Mouse (Mus musculus) spleen, postnatal 10 days (tissue): Measurements from ENCODE around the gene Slc25a45.

Source experiments
- DNase-seq, 2 experiments: peaks; one replicate each; pipeline ENCODE4 v3.0.0; 2021 to 2022; ENCODE audit warnings: low spot score in 2 of 2

Slc25a45 gene

DNA sequence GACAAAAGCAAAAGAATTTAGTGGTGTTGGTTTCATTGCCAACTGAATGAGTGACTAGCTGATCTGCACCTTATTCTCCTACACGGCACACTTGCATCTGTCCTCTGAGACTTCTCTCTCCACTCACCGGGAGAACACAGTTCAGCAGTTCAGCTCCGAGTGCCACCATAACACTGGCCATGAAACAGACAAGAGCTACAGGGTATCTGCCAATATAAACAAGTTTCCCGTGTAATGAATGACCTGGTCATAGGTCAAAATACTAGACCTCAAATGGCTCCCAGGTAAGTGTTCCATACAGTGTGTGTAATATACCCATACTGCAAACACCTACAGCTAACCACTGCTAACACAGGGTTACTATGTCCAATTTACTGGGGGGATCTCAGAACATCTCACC is 11.6 kb downstream of the Slc25a45 start:
- no peak for DNase-seq

DNA sequence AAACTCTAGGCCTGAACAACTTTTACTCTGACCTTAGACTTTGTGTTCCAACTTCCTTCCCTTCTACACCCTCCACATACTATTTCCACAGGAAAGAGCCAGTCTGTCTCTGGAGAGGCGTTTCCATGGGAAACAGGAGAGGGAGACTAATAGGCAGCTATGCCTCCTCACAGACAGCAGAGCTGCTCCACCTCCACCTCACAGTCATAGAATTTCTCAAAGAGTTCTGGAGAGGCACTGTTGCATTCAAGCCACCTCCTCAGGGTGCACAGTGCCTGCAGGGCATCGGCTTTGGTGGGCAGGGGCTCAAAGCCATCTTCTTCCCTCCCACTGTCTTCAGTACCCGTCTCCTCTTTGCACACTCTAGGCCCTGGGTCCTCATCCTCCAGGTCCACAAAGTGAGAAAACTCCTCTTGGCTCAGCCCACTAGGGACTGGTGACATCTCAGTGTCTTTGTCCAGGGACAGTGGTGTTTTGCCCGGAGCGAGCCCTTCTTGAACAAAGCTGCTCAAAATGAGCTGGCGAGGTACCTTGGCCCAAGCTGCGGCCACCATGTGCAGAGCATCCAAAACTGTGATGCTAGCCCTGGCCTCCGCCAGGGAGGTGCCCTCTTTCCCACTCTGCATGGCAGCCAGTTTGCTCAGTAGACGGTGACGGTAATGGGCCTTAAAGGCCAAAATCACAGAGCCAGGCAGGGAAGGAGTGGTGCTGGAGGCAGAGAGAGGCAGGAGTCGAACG is 14.1 kb downstream of the Slc25a45 start:
- DNase-seq = no peak

DNA sequence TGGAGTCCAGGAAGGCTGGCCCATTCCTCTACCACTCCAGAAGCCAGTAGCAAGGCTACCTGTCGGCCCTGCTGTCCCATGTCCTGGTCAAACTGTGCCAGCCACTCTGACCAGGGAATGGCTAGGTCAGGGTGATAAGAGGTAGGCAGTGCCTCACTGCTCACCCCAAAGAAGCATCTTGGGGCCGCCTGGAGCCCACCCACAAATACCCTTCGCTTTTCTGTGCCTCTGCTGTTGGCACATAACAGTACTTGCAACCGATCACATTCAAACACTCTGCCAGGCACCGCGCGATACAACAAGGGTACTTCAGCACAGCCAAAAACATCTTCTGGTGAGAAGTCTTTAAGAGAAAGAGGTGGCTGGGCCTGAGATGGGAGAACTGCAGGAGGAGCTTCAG is 14.7 kb downstream of the Slc25a45 start:
- no peak for DNase-seq

DNA sequence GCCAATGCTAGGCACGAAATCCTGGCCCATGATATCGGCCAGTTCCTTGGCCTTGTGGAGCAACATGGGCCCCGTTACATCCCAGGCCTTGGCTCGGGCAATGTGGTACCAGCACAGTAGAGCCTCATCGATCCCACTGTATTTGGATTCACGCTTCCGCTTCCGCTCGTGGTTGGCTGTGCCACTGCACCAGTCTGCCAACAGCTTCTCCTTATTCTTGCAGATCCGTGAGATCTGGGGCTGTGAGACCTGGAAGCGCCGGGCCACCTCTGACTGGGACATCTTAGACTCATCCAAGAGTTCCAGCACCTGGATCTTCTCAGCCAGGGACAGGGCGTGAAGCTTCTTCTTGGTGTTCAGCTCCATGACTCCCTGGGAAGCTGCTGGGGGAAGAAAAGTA is 15.1 kb downstream of the Slc25a45 start:
- no peak for DNase-seq

DNA sequence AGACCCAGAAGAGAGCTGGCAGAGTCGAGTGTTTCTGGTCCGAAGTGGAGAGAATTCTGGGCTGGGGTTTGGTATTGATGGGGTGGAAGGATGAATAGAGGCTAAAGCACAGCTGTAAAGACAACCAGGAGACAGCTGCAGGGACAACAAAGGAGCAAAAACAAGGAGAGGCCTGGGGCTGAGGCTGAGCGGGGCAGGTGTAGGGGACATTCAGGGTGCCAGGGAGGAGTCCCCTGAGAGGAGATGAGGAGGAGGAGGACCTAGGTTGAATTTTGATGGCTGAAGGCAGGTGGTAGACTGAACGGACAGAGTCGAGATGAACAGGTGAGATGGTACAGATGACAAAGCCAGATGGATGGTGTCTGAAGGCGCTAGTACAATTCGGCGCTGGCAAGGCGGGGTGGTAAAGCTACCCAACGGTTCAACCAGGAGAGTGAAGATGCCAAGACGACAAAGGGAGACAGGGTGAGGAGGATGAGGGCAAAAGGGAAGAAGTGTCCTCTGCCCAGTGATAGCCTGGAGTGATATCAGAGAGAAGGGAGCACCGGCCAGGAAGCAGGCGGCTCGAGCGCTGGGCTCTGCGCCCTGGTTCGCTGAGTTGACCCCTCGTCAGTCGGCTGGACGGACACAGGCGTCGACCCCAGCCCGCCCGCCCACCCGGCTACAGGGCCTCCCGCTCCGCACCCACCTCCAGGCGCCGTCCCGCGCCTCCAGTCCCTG is 15.8 kb downstream of the Slc25a45 start:
- peak in 1 of 2 experiments; percentile 18 for DNase-seq

DNA sequence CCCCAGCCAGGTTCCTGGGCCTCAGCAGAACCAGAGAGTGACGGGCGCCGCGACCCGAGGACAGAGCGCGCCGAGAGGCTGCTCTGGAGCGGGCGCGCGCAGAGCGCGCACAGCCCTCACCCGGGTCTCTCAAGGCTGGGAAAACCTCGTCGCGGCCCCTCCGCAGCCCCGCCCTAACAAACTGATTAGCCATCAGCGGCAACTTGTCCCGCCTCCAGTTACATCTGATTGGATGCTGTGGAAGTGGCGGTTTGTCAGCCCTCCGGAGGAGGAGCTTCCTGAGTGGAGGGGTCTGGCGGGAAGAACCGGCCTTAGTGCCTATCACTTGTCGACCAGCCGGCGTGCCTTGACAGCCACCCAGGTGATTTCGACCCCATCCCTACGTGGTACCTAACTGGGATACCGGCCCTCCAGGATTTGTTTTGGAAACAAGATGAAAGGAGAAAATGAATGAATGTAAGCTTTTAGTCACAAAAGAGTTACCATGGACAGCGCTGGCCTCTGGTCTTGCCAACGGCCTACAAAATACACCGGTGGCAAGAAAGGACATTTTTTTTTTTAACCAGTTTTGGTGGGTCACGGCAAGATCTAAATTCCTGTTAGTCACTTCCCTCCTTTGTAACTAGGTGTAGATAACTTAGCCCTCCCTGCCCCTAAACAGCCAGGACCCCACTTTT is 16.5 kb downstream of the Slc25a45 start, which contains the start of gene Tigd3:
Gene Tigd3 (minus strand): TSS at position 148 of the 677 bp plus-strand sequence.
- peak; percentile 96 to 97 for DNase-seq

DNA sequence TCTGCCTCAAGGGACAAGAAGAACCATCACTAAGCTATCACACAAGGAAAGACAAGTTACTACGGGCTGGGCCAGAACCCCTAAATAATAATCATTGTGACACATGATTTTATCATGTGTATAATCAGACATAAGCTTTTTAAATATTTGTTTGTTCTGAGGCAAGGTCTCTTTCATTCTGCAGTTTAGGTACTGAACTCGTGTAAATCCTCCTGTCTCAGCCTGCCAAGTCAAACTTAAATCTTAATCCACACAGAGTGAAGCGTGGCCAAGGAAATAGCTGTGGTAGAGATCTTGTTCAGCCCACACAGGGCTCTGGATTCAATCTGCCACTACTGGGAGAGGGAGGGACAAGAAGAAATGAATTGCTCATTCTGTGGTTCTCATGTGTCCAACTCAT is 29.7 kb downstream of the Slc25a45 start:
- DNase-seq = no peak

DNA sequence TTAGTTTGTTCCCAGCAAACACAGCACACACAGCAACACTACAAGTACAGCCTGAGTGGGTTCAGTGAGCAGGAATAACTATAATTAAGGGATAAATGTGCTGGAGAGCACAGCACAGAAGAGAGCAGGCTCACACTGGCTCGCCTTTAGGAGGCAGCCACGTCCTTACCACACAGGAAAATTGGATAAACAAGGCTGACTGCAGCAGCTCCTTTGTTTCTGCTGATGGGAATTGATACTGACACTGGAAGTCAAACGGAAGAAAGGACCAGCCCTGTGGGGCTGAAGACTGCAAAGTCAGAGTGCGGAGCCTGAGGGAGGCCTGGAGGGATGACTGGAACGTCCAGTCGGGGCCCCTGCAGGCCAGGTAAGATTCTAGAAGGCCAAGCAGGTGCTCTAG is 32.6 kb downstream of the Slc25a45 start:
- DNase-seq = no peak

DNA sequence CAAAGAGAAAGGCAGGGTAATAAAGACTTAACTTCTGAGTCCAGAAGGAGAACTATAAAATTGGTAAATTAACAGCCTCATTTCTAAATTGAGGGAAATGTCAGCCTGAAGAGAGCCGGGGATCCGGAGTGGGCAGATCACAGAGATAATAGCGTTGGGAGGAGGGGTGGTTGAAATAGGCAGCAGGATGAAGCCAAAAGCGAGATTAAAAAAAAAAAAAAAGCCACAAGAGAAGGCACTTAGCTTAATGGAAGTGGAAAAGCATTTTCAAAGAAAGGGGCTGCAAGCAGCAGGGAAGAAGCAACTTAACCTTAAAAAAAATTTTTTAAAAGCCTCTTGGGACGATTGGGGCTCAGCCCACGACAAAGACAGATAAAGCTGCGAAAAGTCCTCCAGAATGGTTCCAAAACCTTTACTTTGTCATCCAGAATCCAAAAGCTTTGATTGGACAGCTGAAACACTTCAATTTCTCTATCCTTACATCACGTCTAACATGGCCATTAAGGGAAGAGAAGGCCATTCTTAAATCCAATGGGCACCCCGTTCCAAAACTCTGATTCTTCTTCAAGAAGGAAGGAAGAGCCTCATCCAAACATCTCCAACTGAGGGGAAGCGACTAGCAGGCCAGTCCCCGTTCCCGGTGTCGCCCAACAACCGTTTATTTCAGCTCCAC is 34.0 kb downstream of the Slc25a45 start:
- no peak for DNase-seq

DNA sequence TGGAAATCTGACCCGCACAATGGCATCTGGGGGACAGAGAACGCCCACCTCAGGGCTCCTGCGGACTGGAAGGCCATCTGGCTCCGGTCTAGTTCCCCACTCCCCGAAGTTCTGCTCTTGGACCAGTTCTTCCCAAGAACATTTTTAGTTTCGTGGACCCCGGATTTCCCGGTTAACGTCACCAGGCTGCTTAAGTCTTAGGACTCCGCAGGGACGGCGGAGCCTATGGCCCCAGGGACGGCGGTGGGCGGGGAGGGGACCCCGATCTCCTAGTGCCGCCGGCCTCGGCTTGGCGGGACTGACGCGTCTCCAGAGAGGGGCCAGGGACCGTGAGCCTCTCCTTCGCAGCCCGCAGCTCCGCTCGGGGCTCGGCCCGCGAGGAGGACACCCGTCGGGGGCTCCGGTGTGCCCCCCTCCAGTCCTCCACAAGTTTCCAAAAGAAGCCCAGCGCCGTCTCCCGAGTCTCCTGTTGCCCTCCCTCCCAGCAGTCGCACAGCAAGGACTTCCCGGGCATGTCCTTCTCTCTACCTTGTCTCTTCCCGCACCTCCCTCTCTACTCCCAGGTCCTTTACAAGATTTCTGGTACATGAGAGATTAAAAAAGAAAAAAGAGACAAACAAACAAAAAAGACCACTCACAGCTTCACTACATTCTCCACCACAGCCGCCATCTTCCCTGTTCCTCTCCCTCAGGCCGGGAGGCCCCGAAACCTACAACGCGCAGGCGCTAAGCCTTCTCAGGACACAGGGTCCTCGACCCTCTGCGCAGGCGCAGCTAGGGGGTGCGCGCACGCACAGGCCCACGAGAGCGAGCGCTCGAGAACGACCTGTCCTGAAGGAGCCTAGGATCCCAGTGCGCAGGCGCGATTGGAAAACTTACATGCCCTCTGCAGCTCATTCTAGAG is 34.7 kb downstream of the Slc25a45 start:
- peak; percentile 95 to 99 for DNase-seq

DNA sequence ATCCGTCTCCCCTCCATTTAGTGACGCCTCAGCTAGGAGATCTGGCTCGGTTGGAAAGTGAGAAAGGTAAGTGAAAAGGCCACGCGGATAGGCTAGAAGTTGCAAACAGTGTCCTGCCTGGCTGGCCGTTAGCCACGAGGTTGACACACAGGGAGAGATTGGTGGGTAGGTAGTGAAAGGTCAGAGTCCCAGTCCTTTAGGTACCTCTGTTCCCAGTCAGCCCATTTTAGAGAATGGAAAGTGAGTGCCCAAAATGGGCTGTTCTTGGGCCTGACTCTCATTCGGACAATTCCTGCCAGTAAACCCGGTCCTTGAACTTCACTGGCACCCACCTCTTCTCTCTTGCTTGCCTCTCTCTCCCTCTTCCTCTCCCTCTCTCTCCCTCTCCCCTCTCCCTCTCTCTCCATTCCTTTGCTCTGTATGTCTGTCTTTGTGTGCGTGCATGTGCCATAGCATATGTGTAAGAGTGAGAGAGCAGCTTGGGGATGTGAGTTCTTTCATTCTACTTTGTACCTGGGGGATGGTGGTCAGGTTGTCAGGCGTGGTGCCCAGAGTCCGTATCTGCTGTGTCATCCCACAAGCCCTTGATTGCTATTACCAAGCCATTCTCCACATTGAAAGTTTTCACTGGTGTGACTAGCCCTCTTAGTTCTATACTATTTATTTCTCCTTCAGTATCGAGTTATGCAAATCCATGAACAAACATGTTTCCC is 35.6 kb downstream of the Slc25a45 start, which contains the start of gene Dpf2:
Gene Dpf2 (minus strand): TSS at position 4 of the 713 bp plus-strand sequence.
- DNase-seq = peak in 1 of 2 experiments; percentile 30

DNA sequence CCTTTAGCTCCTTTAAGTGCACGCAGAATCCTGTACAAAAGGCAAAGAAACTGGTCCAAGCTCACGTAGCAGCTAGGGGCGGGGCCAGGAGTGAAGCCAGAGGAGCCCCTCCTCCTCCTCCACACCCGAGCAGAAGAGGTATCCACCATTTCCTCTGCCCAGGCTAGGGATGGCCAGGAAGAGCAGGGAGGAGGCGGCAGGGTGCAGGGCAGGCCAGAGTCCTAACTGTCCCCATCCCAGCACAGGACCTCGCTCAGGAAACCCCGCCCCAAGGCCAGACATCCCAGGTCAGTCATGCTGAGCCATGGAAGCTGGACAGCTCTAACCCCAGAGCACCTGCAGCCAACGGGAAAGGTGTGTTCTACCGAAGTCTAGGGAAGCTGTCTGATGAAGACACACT is 44.1 kb downstream of the Slc25a45 start:
- DNase-seq = peak in 1 of 2 experiments; percentile 44

DNA sequence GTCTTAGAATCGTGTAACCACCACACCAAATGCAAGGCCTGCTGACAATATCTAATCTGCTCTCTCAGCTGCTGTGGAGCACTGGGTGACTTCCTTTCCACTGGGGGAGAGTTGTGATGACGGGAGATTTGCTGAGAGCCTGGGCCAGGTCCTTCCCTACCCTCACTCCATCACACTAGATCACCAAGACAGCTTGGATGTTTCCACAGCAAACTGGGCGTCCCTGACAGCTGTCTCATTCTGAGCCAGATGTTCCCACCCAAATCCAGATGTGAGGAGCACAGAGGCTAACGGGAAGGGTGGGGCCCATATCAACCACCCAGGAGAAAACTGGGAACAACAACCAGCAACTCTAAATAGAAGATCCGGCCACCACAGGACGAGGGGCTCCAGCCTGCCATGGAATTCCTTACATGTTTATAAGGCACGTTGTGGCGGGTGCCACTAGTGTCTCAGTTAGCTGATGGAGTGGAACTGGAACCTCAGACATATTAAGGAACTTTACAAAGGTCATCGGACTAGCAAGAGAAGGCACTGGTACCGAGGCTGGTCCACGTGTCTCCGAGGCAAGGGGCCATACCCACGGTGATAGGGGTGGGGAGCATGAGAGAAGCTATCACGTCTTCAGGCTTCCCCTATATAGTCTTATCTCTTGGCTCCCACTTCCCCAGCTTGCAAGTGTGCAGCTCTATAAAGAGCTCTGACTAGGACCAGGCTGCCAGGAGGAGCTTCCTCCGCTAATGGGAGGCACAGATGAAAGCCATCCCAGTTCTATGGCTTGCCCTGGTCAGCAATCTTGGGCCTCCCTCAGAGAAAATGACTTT is 44.7 kb downstream of the Slc25a45 start:
- DNase-seq = peak in 1 of 2 experiments; percentile 48

DNA sequence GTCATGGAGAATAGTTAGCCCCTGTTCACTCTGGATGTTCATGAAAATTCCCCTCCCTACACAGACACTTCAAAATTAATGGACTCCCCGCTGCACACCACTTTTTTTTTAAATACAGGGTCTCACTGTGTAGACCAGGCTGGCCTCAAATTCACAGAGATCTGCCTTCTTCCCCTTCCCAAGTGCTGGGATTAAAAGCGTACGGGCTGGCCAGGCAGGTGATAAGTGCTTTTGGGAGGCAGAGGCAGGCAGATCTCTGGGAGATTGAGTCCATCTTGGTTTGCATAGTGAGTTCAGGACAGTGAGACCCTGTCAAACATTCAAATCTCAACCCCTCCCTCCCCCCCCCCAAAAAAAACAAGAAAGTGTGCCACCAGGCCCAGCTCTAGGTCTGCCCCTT is 45.4 kb downstream of the Slc25a45 start:
- no peak for DNase-seq

DNA sequence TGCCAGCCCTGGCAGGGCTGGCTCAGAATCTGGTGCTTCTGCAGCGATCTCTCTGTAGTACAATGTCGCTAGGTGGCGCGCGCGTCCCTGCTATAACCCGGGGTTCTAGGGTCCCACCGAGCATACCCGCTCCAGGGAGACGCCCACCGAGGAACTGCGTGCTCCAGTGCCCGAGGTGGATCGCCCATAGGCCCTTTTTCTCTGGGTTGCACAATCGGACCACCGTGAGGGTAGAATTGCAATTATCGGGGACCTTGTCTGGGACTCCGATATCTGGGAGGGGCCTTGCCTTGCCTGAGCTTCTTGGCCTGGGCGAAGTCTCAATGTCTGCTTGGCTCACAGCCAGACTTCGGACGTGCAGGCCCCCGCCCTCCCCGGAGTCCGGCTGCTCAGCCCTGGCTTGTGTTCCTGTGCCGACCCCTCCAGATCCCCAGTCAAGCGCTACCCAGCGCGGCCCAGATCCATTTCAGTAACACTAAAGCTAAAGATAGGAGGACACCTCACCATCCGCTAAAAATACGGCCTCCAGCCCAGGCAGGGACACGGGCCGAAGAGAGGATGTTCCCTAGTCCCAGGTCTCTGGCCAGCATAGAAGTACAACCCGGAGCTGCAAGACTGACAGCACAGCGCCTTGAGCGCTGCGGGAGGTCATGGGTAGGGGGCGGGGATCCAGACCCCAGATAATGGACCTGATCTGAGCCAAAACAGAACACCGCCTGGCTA is 46.5 kb downstream of the Slc25a45 start:
- DNase-seq = peak; percentile 89 to 95

DNA sequence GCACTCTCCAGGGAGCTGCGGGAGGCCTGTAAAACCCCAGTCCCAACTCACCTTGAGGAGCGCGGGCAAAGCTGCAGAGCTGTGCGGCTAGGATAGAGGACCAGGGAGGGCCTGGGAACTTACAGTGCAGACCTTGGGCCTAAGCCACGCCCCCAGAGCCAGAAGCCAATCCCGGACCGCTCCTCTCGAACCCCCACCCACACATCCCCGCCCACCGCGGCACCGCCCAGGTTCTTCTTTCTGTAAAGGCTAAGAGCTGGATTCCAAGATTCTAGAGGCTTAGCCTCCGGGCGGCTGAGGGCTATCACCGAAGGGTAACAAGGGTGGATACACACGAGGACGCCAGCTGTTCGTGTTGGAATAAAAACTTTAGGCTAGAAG is 47.1 kb downstream of the Slc25a45 start, which contains the start of gene Cdc42ep2:
Gene Cdc42ep2 (minus strand): TSS at position 104 of the 381 bp plus-strand sequence.
- peak; percentile 92 to 99 for DNase-seq

DNA sequence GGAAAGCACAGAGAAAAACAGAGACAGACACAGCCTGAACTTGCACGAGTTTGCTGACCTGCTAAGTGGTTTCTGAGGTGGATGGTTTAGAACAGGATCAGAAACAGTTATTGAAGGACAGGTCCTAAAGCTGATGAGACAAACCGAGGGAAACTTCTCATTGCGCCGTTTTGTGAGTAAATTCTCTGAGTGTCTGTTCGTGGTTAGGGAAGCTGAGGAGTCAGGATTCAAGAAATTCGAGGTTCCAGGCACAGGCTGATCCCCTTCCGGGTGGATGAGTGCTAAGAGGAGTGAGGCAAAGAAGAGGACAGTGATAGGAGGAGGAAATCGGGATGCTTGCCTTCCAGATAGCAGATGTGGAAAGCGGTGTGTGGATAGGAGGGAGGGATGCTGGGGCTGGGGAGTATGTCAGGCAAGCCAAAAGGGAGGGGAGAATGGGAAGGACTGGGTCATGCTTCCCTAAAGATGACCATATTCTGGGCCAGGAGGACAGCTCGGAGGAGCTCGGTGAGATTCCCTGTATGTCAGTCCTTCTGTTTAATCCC is 47.8 kb downstream of the Slc25a45 start:
- no peak for DNase-seq

DNA sequence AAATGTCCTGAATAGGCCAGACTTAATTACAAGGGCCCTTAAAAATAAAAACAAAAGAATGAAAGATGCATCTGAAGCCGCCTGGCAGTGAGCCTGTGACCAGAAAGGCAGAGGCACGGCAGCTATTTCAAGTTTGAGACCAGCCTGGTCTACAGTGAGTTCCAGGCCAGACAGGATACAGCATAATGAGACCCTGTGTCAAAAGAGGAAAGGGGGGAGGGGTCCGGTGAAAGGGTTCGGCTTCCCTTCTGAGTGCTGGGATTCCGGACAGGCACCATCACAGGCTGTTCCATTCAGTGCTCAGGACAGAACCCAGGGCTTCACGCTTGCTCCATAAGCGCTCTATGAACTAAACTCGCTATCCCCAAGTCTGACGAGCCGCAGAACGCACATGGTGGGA is 49.4 kb downstream of the Slc25a45 start:
- no peak for DNase-seq
